Mouse (Mus musculus): ENCODE measurements around the gene Arntl.

The Arntl gene

GRCm38 (mm10) chr7:113249134-113249825, 42.0 kb downstream of the Arntl start:
- in situ Hi-C loops (cut with MboI, MseI): no loop called here

GRCm38 (mm10) chr7:113250433-113250991, 43.2 kb downstream of the Arntl start:
- in situ Hi-C loops (cut with MboI, MseI): loop anchor here (5.0 to 25.0 kb wide), 3 partner anchors 63 to 1213 kb away; no protein-coding TSS in a partner anchor

DNA sequence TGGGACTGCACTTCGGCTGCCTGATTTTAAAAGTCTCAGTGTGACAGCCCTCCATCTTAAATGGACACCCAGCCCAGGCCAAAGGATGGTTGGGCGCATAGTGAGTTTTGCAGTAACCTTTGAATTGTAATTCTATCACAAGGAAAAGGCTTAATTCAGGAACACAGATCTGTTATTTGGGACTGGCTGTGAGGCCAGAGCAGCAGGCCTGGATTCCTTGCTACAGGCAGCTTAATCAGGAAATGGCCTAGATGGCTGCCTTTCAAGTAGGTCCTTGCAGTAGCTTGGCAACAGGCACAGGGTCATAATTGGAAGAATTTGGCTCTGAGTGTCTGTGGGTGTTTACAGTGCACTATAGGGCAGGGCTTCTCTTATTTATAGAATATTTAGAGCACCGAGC, 43.7 kb downstream of the Arntl start:
- in situ Hi-C loops (cut with MboI, MseI): loop anchor here (5.0 to 25.0 kb wide), 3 partner anchors 64 to 1214 kb away; no protein-coding TSS in a partner anchor

GRCm38 (mm10) chr7:113251554-113251953, 44.3 kb downstream of the Arntl start:
- in situ Hi-C loops (cut with MboI, MseI): loop anchor here (5.0 to 25.0 kb wide), 3 partner anchors 64 to 1214 kb away; no protein-coding TSS in a partner anchor

DNA sequence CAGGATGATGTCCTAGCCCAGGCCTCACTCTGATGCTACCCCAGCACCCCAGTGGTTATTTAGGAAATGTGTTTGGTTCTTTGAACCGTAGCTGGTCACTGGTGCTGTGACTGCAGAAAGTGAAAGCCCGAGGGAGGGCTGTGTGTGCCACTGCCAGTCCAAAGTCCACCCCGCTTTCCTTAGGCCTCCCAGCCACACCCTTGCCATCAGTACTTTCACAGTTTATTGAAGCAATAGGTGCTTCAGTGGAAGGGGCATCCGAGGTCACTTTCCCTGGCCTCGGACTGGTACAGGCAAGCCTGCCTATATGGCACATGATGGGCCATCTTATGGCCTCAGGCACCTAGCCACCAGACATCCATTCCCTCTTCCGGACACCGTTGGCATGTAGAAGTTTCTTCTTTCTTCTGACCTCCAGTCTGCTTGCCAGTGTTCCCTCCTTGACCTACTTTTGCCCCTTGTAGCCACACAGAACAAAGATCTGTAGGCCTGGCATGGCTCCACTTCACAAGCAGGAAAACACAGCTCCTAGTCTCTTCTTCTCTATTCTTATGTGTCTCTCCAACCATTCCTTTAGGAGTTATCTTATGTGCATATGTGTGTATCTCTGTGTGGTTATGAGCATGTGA, 46.6 kb downstream of the Arntl start:
- in situ Hi-C loops (cut with MboI, MseI): loop anchor here (5.0 to 25.0 kb wide), 3 partner anchors 67 to 1217 kb away; no protein-coding TSS in a partner anchor

GRCm38 (mm10) chr7:113256046-113256445, 48.8 kb downstream of the Arntl start:
- in situ Hi-C loops (cut with MboI, MseI): loop anchor here (5.0 to 25.0 kb wide), 2 partner anchors 56 to 1219 kb away; no protein-coding TSS in a partner anchor

GRCm38 (mm10) chr7:113258430-113258829, 51.2 kb downstream of the Arntl start:
- in situ Hi-C loops (cut with MboI, MseI): loop anchor here (5.0 to 25.0 kb wide), 2 partner anchors 54 to 1221 kb away; no protein-coding TSS in a partner anchor

GRCm38 (mm10) chr7:113260321-113261167, 53.3 kb downstream of the Arntl start:
- in situ Hi-C loops (cut with MboI, MseI): loop anchor here (25.0 kb wide), 1 partner anchor 1223 kb away; no protein-coding TSS in a partner anchor

- in situ Hi-C loops (cut with MboI, MseI): loop anchor here (25.0 kb wide), 1 partner anchor 1224 kb away; no protein-coding TSS in a partner anchor
Observed at GRCm38 (mm10) chr7:113261690-113262089, 54.4 kb downstream of the Arntl start.

- in situ Hi-C loops (cut with MboI, MseI): loop anchor here (25.0 kb wide), 1 partner anchor 1225 kb away; no protein-coding TSS in a partner anchor
Observed at GRCm38 (mm10) chr7:113262510-113263467, 55.5 kb downstream of the Arntl start.

DNA sequence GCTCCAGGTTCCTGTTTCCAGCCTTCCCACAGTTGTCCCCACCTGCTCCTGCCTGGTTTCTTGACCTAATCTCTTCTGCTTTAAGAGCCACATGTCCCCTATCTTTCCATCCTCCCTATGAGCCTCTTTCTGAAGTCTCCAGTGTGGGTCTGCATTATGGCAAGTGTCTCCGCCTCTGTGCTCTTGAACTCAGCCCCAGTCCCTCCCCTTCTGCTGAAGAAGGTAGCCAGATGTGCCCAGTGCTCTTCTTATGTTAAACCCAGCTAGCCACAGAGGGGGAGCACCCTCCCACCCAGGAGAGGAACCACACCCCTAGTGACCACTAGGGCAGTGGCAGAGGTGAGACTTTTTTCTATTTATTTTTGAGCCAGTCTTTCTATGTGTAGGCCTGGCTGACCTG, 56.7 kb downstream of the Arntl start:
- in situ Hi-C loops (cut with MboI, MseI): loop anchor here (25.0 kb wide), 1 partner anchor 1227 kb away; no protein-coding TSS in a partner anchor

GRCm38 (mm10) chr7:113268287-113268686, 61.0 kb downstream of the Arntl start:
- in situ Hi-C loops (cut with MboI, MseI): loop anchor here (25.0 kb wide), 1 partner anchor 1231 kb away; no protein-coding TSS in a partner anchor

- in situ Hi-C loops (cut with MboI, MseI): loop anchor here (25.0 kb wide), 1 partner anchor 1232 kb away; no protein-coding TSS in a partner anchor
Observed at GRCm38 (mm10) chr7:113269081-113269480, 61.8 kb downstream of the Arntl start.

GRCm38 (mm10) chr7:113269921-113270320, 62.7 kb downstream of the Arntl start:
- in situ Hi-C loops (cut with MboI, MseI): loop anchor here (25.0 kb wide), 1 partner anchor 1233 kb away; no protein-coding TSS in a partner anchor

DNA sequence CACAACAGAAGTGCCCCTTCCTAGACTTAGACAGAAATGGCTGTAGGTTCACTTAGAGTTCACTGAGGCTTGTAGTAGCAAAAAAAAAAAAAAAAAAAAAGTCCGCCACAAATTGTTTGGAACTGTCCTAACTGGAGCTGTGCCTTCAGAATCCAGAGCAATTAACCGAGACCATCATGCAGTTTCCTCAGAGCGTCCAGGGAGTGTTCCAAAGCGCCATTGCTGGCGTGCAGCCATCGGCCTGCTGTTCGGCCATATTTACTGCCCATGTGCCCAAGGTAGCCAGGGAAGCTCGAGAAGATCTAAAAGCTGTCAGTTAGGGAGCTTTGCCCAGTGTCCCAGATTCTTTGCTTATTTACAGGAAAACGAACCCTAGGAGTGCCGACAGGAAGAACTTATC, 63.3 kb downstream of the Arntl start:
- in situ Hi-C loops (cut with MboI, MseI): loop anchor here (25.0 kb wide), 1 partner anchor 1233 kb away; no protein-coding TSS in a partner anchor

GRCm38 (mm10) chr7:113270991-113271390, 63.7 kb downstream of the Arntl start:
- in situ Hi-C loops (cut with MboI, MseI): loop anchor here (25.0 kb wide), 1 partner anchor 1234 kb away; no protein-coding TSS in a partner anchor

- in situ Hi-C loops (cut with MboI, MseI): loop anchor here (25.0 kb wide), 1 partner anchor 1235 kb away; no protein-coding TSS in a partner anchor
Observed at GRCm38 (mm10) chr7:113272338-113272997, 65.2 kb downstream of the Arntl start.

DNA sequence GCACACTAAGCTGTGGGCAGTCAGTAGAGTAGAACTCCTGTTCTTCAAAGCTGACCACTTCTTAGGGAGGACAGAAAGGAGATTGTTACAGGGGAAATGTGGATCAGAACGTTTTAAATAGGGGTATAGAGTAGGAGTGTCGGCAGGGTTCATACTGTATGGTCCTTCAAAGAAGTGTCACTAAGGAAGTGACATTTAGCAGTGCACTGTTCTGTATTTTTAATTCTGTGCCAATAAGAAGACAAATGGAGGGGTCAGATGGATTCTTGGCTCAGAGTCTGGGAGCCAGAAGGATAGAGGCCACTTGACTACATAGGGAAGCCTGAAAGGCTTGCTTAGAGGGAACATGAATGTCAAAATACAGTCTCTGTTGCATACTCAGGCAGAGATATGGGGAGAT, 70.0 kb downstream of the Arntl start:
- in situ Hi-C loops (cut with MboI, MseI): no loop called here

DNA sequence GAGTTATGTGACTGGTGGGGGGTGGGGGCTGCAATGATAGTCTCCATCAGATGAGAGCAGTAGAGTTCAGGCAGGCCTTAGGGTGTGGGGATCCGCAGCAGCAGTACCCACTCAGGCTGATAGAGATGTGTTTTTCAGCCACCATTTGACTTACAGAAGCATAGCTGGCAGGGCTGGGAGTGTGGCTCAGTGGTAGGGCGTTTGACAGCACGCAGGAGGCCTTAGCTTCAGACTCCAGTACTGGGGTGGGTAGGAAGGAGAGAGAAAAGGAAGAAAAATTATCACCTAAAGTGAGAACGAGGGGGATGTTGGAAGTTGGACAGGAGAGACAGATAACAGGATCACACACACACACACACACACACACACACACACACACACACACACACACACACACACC, 71.2 kb downstream of the Arntl start:
- in situ Hi-C loops (cut with MboI, MseI): no loop called here
